Mouse (Mus musculus) stomach, embryonic 16.5 days (tissue): ENCODE measurements around the gene Cblc. TPM values are rescaled to one million over a fixed set of nuclear protein-coding genes. Genes with fewer than 3 reads are reported as not detected.

Experiments
- ATAC-seq: fragments of 200-750 bp; cut with Nextera tagmentation; 2 replicates; pipeline ENCODE4 v1.8.0; 2017; ENCODE audit warnings: moderate number of reproducible peaks, moderate TSS enrichment; ENCODE audit not compliant: insufficient read depth, low FRiP score
- H3K27ac ChIP-seq: fragments of 300-500 bp; sonication (generic); 2 replicates; pipeline ENCODE4 v1.5.1; 2014; ENCODE audit warnings: low read length
- H3K27me3 ChIP-seq: fragments of 300-500 bp; sonication (generic); 2 replicates; pipeline ENCODE4 v1.6.1; 2014; ENCODE audit warnings: low read length, control low read depth, mixed read lengths; ENCODE audit not compliant: control insufficient read depth, insufficient read depth
- H3K36me3 ChIP-seq: fragments of 300-500 bp; sonication (generic); 2 replicates; pipeline ENCODE4 v1.6.1; 2014; ENCODE audit warnings: low read length; ENCODE audit not compliant: control insufficient read depth, insufficient read depth
- H3K4me1 ChIP-seq: fragments of 300-500 bp; sonication (generic); 2 replicates; pipeline ENCODE4 v1.6.1; 2014; ENCODE audit warnings: low read length, control low read depth, mixed read lengths; ENCODE audit not compliant: control insufficient read depth, insufficient read depth
- H3K4me2 ChIP-seq: fragments of 300-500 bp; sonication (generic); 2 replicates; pipeline ENCODE4 v1.6.1; 2014; ENCODE audit warnings: low read depth, low read length, mixed read lengths
- H3K4me3 ChIP-seq: fragments of 300-500 bp; sonication (generic); replicated peaks from 2 replicates; pipeline ENCODE4 v1.5.1; 2014; ENCODE audit warnings: mild to moderate bottlenecking, low read length
- H3K9ac ChIP-seq: fragments of 300-500 bp; sonication (generic); 2 replicates; pipeline ENCODE4 v1.6.1; 2014; ENCODE audit warnings: low read length
- H3K9me3 ChIP-seq: fragments of 300-500 bp; sonication (generic); replicated peaks from 2 replicates; pipeline ENCODE4 v1.6.1; 2016; ENCODE audit warnings: low read length, control low read depth; ENCODE audit not compliant: control insufficient read depth
- WGBS: fragments of 180-500 bp; shearing (Covaris S2); extraction: QIAGEN DNeasy Blood & Tissue Kit; methylation state at CpG from one replicate; pipeline ENCODE4 v1.1.7; 2014; 5-methylcytosine and 5-hydroxymethylcytosine counted together
- polyA plus RNA-seq: library from polyadenylated mRNA; unstranded; fragments of >200 nt; fragmentation: Nextera tagmentation; extraction: Ambion mirVana; gene quantifications from 2 replicates; pipeline ENCODE4 v1.2.1, GENCODE M21; 2015

Gene Cblc
- polyA plus RNA-seq, 1 experiment from 2014 or later: 31.2 TPM

DNA sequence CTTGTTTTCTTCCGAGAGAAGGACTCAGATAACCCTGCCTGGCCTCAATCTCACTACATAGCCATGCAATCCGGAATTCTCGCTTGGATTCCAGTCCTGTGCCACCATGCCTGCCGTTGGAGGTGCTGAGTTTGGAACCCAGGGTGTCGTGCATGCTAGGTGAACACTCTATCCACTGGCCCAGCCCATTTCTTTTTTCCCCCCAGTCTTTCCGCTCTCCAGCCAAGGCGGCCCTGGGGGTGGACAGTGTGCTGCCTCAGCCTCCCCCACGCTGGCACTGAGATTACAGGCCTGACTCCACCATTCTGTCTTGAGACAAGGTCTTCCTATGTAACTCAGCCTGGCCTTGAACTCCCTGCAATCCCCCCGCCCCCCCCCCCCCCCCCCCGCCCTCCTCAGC, 50.6 kb downstream of the Cblc start:
- Histone ChIP-seq H3K27ac (peak overlapping the region; percentile 11; the same call in 1 of the 2 replicates), H3K9me3 (no peaks in the 10 kb centered on the region), H3K27me3 (no peaks in the 10 kb centered on the region), H3K36me3 (no peaks in the 10 kb centered on the region), H3K4me2 (peak overlapping the region; percentile 83; the same call in 1 of the 2 replicates), H3K9ac (no peak overlapping the region), H3K4me1 (peaks cover 63% of the 10 kb centered on the region), H3K4me3 (no peak overlapping the region)
- ATAC-seq: no peak
- WGBS: 66% methylated on average over 9 of the region's 10 CpGs

- peak overlapping the region; percentile 23; the same call in 1 of the 2 replicates for H3K4me2 ChIP-seq
- peaks cover 3% of the 10 kb centered on the region; the same call in 1 of the 2 replicates for H3K36me3 ChIP-seq
- peak overlapping the region; percentile 51 for H3K9ac ChIP-seq
- 48% methylated on average over 14 of the region's 14 CpGs for WGBS
- no peak for ATAC-seq
- H3K4me1 ChIP-seq: peaks cover 60% of the 10 kb centered on the region
- H3K9me3 ChIP-seq: no peaks in the 10 kb centered on the region
- no peaks in the 10 kb centered on the region for H3K27me3 ChIP-seq
- H3K27ac ChIP-seq: peak overlapping the region; percentile 67
- H3K4me3 ChIP-seq: no peak overlapping the region
Measured at GRCm38 (mm10) chr7:19744590-19745385, 51.8 kb downstream of the Cblc start.

DNA sequence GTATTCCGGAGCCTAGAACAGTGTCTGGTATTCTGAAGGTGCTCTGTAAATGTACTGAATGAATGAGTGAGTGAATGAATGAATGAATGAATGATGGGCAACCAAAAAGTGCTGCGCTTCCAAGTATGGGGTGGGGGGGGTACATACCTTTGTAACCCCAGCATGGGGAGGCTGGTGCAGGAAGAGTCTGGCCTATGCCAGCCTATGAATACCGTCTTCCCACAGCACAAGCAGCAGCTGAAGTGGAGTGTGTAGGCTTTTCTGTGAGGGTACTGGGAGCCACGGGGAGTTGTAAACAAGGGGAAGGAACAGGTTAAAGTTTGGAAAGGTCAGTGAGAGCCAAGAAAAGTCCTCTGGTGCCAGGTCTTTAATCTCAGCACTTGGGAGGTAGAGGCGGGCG, 52.8 kb downstream of the Cblc start:
- Histone ChIP-seq H3K9me3 (no peaks in the 10 kb centered on the region), H3K4me1 (peaks cover 60% of the 10 kb centered on the region), H3K27ac (no peak overlapping the region), H3K4me2 (no peak overlapping the region), H3K27me3 (no peaks in the 10 kb centered on the region), H3K9ac (no peak overlapping the region), H3K36me3 (peaks cover 3% of the 10 kb centered on the region; the same call in 1 of the 2 replicates), H3K4me3 (no peak overlapping the region)
- no peak for ATAC-seq
- 79% methylated on average over 6 of the region's 6 CpGs for WGBS

DNA sequence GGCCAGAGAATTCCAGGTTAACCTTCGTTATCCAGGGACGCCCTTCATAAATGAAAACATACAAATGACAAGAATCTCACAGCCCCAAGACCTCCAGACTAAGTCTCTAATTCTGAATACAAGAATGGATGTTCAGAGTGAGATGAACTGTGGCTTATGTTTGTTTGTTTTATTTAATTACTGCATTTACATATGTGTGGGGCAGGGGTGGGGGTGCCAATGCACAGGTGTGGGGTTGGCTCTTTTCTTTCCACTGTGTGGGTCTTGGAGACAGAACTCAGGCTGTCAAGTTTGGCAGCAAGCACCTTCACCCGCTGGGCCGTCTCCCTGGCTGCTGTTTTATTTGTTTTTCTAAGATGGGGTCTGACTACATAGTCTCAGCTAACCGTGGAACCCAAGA, 54.1 kb downstream of the Cblc start:
- Histone ChIP-seq H3K9ac (no peak overlapping the region), H3K4me1 (peaks cover 48% of the 10 kb centered on the region), H3K9me3 (no peaks in the 10 kb centered on the region), H3K27me3 (no peaks in the 10 kb centered on the region), H3K4me3 (no peak overlapping the region), H3K4me2 (no peak overlapping the region), H3K36me3 (peaks cover 3% of the 10 kb centered on the region), H3K27ac (peak overlapping the region; percentile 73; the same call in 1 of the 2 replicates)
- 44% methylated on average over 5 of the region's 5 CpGs for WGBS
- no peak for ATAC-seq

GRCm38 (mm10) chr7:19741329-19742031, 55.1 kb downstream of the Cblc start:
- peak overlapping the region; percentile 73 for H3K27ac ChIP-seq
- H3K4me3 ChIP-seq: no peak overlapping the region
- ATAC-seq: peak; percentile 51
- no peak overlapping the region for H3K9ac ChIP-seq
- H3K9me3 ChIP-seq: no peaks in the 10 kb centered on the region
- WGBS: 16% methylated on average over 8 of the region's 8 CpGs
- H3K27me3 ChIP-seq: no peaks in the 10 kb centered on the region
- H3K36me3 ChIP-seq: peaks cover 3% of the 10 kb centered on the region
- peaks cover 38% of the 10 kb centered on the region for H3K4me1 ChIP-seq
- no peak overlapping the region for H3K4me2 ChIP-seq

GRCm38 (mm10) chr7:19740269-19740668, 56.3 kb downstream of the Cblc start:
- no peak for ATAC-seq
- 89% methylated on average over 11 of the region's 11 CpGs for WGBS
- Histone ChIP-seq H3K9me3 (no peaks in the 10 kb centered on the region), H3K9ac (no peak overlapping the region), H3K4me2 (no peak overlapping the region), H3K27ac (no peak overlapping the region), H3K27me3 (no peaks in the 10 kb centered on the region), H3K36me3 (peaks cover 3% of the 10 kb centered on the region), H3K4me1 (peaks cover 31% of the 10 kb centered on the region), H3K4me3 (no peak overlapping the region)

GRCm38 (mm10) chr7:19738771-19739170, 57.8 kb downstream of the Cblc start:
- no peaks in the 10 kb centered on the region for H3K9me3 ChIP-seq
- H3K27ac ChIP-seq: no peak overlapping the region
- H3K4me3 ChIP-seq: no peak overlapping the region
- peaks cover 22% of the 10 kb centered on the region for H3K4me1 ChIP-seq
- no peak overlapping the region for H3K9ac ChIP-seq
- ATAC-seq: no peak
- H3K4me2 ChIP-seq: no peak overlapping the region
- peaks cover 11% of the 10 kb centered on the region for H3K36me3 ChIP-seq
- H3K27me3 ChIP-seq: no peaks in the 10 kb centered on the region
- 88% methylated on average over 3 of the region's 3 CpGs for WGBS

DNA sequence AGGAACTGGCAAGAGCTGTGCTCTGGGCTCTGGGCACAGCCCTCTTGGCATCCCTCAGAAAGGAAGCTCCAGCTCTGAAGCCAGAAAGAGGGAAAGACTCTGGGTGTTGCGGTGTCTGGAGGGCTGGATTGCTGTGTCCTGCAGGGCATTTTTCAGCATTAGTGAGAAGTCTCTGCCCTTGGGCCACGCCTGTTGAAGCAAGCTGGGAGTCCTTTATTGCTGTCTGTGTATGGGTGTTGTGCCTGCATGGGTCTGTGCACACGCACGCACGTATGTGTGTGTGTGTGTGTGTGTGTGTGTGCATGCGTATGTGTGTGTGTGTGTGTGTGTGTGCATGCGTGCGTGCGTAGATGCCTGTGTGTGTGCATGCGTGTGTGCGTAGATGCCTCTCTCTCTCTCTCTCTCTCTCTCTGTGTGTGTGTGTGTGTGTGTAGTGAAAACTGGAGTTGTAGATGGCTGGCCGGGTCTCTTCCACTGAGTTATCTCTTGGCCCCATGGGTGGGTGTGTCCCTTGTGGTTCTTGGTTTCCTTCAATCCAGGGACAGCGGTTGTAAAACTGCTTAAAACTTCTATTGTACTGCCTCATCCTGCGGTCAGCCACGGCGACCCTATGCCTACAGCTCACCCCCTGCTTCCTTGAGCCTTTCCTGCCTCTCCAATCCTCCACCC, 60.1 kb downstream of the Cblc start:
- 86% methylated on average over 16 of the region's 16 CpGs for WGBS
- no peaks in the 10 kb centered on the region for H3K27me3 ChIP-seq
- no peaks in the 10 kb centered on the region for H3K9me3 ChIP-seq
- peaks cover 21% of the 10 kb centered on the region for H3K36me3 ChIP-seq
- H3K27ac ChIP-seq: no peak overlapping the region
- ATAC-seq: no peak
- no peak overlapping the region for H3K9ac ChIP-seq
- peaks cover 8% of the 10 kb centered on the region; the same call in 1 of the 2 replicates for H3K4me1 ChIP-seq
- H3K4me3 ChIP-seq: no peak overlapping the region
- H3K4me2 ChIP-seq: no peak overlapping the region
